Mouse (Mus musculus) left cerebral cortex, postnatal 14 days (tissue): ENCODE data around the gene Insl3. TPM values are rescaled to one million over a fixed set of nuclear protein-coding genes. Genes with fewer than 3 reads are reported as not detected.
"Not testable (repeated sequence)": the region's sequence is repeated elsewhere in the genome, so short reads cannot be mapped to it uniquely, and the experiment has no call there.

Experiments used
- DNase-seq, 2 experiments: peaks; one replicate each; pipeline ENCODE4 v3.0.0; 2021 to 2022; ENCODE audit warnings: low spot score in 2 of 2, mixed read lengths in 1 of 2
- intact Hi-C: fragments of 180-260 bp; cut with DNase I; formaldehyde crosslinking; loops from one replicate; pipeline ENCODE4 v1.15.1; 2025
- total RNA-seq, 2 experiments: library from RNA; stranded (reverse); gene quantifications; 2 replicates each; pipeline ENCODE4 v1.2.3; 2021

Gene Insl3
- total RNA-seq, 2 experiments from 2014 or later, result 1.8 to 2.8 TPM

DNA sequence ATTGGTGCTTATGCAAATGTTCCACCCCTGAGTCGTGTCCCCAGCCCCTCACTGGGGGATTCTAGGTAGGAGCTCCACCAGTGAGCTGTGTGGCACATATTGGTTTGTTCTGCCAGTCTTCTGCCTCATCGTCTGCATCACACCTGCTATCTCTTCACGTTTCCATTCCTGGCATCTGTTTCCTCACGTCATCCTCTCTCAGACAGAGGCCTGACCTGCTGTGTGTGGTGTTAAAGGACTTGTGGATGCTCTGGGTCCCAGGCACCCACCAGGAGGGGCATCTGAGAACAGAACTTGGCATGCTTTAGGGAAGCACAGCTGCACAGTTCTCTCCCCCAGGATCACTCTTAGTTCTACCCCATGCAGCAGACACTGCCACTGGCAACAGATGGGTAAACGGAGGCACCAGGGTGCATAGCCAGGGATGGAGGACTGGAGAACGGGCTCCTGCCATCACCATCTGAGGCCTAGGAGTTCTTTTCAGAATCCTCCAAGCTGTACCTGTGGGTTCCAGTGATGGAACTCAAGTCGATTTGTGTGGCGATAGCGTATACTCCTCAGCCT, 13.5 kb upstream of the Insl3 start:
- intact Hi-C loops, result no loop called here
- no peak for DNase-seq

DNA sequence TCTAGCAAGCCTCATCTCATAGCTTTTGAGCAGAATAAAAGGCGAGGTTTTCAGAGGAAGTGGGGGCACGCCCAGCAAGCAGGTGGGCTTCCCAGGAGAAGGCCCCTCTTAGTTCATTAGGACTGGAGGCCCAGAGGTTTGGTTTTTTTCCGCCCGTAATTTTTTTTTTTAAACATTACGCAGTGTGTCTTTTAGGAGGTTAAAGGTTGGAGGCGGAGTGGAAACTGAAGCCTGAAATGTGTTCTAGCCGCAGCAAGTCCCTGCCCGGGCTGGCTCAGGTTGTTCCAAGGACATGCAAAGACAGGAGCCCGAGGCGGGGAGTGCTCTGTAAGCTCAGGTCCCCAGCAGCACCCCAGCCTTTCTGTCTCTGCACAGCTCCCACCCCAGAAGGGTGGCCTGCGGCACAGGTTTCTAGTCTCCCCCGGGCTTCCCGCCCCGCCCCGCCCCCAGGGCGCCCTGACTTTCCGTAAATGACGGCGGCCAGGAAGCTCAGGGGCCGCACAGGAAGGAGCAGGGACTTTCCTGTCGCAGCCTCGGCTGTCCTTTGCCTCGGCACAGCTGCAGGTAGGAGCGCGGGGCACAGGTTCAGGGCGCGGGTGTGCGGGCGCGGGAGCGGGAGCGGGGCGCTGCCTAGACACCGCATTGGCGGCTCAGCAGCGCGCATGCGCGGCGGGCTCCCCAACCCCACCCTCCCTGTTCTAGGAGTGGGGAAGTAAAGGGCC, 12.8 kb upstream of the Insl3 start, which contains the start of gene Jak3:
TSS of gene Jak3 (plus strand) at position 277 of the 722 bp plus-strand sequence.
- DNase-seq, result peak in 1 of 2 experiments; percentile 62
- intact Hi-C loops, result no loop called here

DNA sequence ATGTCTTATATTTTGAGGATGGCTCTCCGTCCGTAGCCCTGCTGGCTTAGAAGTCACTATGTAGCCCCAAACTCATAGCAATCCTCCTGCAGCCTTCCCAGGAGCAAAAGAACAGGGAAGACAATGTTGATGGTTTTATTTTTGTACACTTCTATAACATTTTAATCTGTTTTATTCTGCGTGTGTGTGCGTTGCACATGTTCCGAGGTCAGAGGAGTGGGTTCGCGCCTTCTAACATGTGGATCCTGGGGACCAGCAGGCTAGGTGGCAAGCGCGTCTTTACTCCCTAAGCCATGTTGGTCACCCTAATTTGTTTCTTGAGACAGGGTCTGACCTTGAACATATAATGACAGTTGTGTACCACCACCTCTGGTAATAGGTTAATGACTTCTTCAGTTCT, 12.2 kb upstream of the Insl3 start:
- no peak for DNase-seq
- intact Hi-C loops, result no loop called here

DNA sequence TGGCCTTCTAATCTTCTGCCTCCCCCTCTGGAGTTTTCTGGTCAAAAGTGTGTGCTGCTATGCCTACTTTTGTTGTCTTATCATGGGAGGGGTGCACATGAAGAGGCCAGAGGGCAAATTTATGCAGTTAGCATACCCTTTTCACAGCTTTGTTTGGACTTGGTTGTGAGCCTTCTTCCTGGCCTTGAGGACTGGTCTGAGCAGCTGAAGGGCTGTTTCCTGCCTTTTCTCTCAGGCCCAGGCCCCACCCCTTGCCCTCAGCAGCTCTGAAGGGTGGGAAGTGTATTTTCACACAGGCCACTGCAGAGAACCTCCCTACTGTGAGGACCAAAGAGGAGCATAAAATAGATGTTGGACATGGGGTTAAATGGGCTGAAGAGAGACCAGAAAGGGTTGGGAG, 11.5 kb upstream of the Insl3 start:
- no peak for DNase-seq
- intact Hi-C loops, result no loop called here

DNA sequence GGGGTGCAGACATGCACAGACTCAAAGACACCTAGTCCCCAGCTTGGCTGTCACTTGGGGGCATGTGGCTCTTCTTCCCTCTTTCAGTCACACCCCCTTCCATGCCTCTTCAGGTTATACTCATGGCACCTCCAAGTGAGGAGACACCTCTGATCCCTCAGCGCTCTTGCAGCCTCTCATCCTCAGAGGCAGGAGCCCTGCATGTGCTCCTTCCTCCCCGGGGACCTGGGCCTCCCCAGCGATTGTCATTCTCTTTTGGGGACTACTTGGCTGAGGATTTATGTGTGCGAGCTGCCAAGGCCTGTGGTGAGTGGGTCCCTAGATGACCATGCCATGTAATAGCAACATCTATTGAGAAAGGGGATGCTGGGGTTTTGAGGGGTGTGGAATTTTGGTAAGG, 10.8 kb upstream of the Insl3 start:
- DNase-seq, result no peak
- intact Hi-C loops, result no loop called here

DNA sequence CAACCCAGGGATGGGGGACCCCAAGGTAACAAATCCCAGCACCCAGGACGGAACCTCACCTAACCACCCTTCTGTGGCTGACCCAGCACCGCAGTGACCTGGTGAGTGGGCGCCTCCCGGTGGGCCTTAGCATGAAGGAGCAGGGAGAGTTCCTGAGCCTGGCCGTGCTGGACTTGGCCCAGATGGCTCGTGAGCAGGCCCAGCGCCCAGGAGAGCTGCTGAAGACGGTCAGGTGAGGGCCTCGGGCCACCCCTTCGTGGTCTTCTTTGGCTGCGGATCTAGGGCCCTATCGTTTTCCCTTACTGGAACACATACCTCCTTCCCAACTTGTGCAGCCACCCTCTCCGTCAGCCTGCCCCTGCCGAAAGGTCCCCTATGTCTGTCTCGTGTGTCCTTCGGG, 9.9 kb upstream of the Insl3 start:
- intact Hi-C loops, result no loop called here
- DNase-seq, result no peak

DNA sequence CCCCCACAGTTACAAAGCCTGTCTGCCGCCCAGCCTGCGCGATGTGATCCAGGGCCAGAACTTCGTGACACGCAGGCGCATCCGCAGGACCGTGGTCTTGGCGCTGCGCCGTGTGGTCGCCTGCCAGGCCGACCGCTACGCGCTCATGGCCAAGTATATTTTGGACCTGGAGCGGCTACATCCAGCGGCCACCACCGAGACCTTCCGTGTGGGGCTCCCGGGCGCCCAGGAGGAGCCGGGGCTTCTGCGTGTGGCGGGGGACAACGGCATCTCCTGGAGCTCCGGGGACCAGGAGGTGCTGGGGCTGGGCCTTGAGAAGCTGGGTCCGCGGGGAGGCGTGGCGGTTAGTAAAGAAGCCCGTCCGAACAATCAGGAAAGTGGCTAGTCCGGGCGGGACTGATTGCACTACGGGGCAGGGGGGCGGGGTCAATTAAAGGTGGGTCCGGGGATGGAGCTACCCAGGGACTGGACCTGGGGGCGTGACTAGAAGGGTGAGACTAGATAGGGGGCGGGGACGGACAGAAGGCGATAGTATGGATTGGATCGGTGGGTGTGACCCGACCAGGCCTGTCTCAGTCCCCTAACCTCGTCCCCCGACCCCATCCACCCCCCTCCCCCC, 9.4 kb upstream of the Insl3 start:
- intact Hi-C loops, result no loop called here

DNA sequence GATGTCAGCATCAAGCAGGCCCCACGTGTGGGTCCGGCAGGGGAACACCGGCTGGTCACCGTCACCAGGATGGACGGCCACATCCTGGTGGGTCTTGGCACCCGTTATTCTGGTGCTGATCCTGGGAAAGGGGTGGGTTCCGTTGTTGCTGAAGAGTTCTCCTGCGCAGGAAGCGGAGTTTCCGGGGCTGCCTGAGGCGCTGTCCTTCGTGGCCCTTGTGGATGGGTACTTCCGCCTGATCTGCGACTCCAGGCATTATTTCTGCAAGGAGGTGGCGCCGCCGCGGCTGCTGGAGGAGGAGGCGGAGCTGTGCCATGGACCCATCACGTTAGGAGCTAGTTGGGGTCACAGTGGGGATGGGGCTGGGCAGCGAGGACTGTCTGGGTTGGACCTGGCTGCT, 8.5 kb upstream of the Insl3 start:
- DNase-seq, result no peak
- intact Hi-C loops, result no loop called here

More for the DNA sequence above, 9.4 kb upstream of the Insl3 start:
- DNase-seq, result no peak

DNA sequence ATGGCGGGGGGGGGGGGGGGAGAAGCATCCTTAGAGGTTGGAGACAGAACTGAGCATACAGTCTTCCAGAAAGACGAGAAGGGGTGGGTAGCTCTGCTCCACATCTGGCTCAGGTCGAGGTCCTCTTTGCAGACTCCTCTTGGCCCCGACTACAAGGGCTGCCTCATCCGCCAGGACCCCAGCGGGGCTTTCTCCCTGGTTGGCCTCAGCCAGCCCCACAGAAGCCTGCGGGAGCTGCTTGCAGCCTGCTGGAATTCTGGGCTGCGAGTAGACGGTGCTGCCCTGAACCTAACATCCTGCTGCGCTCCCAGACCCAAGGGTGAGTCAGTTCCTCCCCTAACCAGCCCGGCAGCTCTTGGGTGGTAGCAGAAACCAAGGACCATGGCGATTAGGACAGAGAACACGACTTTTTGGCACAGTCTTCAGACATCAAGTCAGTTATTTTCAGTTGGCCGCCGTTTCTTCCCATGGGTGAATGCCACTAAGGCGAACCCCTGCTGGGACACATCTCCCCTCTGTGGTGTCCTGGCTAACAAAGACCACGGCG, 7.6 kb upstream of the Insl3 start:
- intact Hi-C loops, result no loop called here
- DNase-seq, result no peak

DNA sequence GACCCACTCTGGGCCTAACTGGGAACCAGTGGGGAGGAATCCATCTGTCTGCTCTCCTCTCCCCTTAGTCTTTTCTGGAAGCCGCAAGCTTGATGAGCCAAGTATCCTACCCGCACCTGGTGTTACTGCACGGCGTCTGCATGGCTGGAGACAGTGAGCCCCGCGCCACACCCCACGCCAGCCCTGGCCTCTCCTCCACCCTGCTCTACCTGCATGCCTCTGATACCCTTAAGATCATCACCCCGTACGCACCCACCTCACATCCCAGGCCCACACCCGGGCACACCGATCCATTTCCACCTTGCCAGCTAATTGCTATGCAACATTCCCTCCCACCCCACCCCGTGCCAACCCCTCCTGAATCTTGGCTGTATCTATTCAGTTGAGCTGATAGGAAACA, 6.2 kb upstream of the Insl3 start:
- intact Hi-C loops, result no loop called here
- no peak for DNase-seq

DNA sequence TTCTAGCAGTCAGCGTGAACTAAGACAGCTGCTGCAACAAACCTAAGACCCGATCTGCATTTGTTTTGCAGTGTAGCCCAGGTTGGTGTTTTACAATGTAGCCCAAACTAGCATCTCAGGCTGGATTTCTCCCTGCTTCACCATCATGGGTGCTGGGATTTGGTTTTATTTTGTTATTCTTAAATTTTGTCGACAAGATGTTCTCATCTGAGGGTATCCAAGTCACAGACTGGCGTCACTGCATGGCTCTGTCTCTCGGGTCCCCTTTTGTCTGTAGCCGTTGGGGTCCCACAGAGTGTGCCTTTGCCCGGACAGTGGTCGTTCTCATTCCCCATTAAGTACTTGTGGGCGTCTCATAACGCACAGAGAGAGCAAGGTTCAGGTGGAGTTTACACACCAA, 4.3 kb upstream of the Insl3 start:
- DNase-seq, result no peak
- intact Hi-C loops, result no loop called here

DNA sequence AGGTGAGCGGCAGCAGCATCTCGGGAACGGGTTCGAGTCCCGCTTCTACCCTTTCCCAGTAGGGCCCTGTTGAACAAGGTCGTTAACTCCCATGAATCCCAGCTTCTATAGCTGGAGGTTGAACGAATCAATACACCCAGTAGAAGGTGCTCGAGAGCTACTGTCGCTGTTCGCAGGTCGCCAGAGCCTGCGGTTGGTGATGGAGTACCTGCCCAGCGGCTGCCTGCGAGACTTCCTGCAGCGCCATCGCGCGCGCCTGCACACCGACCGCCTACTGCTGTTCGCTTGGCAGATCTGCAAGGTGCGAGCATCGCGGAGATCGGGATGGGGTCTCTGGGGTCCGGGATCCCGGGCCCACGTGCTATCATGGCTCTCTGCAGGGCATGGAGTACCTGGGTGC, 3.4 kb upstream of the Insl3 start:
- intact Hi-C loops, result no loop called here
- DNase-seq, result no peak

DNA sequence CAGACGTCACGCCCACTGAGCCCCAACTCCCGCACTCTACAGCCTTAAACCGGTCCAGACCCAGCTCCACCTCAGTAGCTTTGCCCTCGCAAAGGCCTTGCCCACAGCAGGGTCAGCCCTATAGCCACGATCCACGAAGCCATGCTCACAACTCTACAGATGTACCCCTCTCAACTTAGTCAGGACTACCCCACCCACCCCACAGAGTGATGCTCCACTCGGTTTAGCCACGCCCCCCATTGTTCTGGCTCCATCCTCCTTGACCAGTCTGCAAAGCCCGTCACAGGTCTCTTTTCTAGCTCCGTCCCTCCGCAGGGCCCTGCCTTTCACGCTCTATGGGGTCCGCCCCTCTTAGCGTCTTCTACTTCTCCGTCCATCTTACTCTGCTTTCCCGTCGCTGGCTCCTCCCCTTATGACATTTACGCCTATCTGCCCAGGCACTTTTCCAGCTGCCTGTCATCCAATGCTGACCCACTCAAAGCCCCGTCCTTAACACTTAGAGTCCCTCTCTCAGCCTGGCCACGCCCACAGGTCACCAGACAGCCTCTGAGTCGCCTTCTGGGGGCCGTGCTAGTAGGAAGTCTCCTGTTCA, 2.8 kb upstream of the Insl3 start:
- intact Hi-C loops, result no loop called here
- no peak for DNase-seq

DNA sequence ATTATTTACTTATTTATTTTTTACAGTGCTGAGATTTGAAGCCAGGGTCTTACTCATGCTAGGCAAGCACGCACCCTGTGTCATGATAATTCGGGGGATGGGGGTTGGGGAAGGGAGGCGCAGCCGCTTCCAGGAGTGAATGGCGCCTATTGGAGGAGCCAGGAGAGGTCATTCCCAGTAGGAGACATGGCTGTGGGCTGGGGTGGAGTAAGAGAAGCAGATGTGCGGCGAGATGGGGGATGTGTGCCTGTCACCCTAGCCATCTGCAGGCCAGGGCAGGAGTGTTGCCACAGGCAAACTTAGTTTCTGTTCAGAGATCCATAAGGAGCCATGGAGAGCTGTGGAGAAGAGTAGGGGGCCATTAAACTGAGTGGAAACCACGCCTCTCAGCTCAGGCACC, 1.4 kb upstream of the Insl3 start:
- intact Hi-C loops, result no loop called here
- no peak for DNase-seq

DNA sequence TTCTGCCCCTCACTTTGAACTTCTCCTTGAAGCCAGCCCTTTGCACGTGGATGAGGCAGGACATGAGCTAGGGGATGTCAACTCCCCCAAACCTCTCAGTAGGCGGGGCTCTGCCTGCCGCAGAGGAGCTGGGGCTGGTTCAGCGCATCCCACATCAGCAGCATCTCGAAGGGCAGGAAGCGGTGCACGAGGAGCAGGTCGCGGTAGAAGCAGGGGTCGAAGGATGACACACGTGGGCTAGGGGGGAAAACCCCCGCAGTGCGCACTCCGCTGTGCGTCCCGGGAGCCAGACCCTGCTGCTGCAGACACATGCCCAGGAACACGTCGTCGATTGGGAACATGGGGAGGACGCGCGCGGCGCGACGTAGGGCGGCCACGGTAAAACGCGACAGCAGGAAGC, 3.5 kb downstream of the Insl3 start:
- no peak for DNase-seq
- intact Hi-C loops, result no loop called here

DNA sequence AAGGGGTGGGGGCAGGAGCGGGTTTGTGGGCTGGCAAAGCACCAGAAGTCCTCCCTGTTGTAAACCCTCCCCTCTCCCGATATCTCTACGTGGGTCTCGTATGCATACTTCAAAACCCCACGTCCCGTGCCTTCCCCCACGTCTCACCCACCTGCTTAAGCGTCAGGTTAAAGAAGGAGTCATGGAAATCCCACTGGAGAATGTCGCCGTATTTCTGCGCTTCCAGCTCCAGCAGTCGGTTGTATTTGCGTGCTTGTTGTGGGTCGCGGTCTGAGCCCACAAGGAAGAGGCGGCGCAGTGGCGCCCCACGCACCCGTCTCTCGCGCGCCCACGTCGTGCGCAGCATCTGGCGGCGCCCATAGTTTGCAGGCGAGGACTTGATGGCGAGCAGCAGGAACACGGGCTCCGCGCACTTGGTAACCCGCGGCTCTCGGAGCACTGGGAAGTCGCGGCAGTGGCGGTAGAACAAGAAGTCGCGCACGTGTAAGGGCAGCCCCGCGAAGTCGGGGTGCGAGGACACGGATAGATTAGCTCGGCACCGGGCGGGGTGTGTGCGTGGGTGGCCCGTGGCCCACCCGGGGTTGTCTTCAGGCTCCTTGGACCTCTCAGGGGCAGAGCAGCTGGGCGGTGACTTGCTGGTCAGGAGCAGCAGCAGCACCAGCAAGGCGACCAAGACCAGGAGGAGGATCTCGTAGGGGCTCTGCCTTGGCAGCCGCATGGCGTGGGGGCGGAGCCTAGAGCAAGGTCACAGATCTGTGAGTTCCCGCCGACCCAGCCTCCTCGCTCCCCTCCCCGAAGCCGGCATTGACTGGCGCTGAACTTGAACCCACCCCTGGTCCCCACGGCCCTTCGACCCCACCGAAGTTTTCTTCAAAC, 4.4 kb downstream of the Insl3 start:
- DNase-seq, result no peak
- intact Hi-C loops, result no loop called here

DNA sequence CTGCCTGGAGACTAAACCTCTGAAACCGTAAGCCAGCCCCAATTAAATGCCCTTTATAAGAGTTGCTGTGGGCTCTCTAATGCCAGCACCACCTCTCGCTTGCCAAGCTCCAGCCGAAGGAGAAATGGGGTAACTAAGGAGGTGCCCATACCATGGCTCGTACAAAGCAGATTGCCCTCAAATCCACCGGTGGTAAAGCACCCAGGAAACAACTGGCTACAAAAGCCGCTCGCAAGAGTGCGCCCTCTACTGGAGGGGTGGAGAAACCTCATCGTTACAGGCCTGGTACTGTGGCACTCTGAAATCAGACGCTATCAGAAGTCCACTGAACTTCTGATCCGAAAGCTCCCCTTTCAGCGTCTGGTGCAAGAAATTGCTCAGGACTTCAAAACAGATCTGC, 6.4 kb downstream of the Insl3 start:
- DNase-seq, intact Hi-C loops: not testable (repeated sequence)

DNA sequence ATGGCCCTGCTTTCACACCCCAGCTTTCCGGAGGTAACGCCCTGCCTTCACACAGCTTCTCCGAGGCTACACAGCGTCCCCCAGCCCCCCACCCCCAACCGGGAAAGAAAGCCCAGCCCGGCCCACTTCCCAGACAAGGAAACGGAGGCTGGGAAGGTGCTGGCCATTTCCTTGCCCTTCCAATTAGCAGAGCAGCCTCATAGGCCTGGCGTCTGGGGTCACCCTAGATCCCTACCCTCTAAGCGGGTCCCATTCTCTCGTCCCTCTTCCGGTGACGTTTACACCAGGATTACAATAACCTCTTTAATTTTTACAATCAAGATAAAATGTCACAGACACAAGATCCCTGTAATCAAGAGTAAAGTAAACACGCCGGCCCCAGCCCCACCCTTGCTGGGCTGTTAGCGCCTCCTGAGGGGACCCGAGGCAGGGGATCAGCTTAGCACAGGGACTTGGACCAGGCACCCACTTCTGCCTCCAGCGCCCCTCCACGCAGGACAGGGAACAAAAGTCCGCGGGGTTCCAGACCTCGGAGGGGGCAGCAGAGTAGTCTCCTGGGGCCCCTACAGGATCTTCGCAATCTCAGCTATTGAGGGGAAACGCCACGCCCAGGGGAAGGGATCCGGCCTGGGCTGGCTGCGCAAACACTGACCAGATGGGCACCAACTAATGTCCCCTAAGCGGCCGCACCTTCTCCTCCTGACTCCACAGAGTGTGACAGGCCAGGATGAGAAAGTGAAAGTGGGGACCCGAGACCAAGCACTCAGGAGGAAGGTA, 11.7 kb downstream of the Insl3 start:
- DNase-seq, result no peak
- intact Hi-C loops, result no loop called here
